Mouse (Mus musculus) E14TG2a.4 (cell line): ENCODE measurements at regions not wholly inside any gene's neighbourhood (a gene's known extent, or its start where the extent isn't known, plus 50 kb on each side); places are given as distances from the start of the nearest gene placed in this dataset.
"Not testable (repeated sequence)": the region's sequence is repeated elsewhere in the genome, so short reads cannot be mapped to it uniquely, and the experiment has no call there.

ENCODE experiments used
- H3K27me3 ChIP-seq: 2 replicates; pipeline ENCODE4 v1.6.1; 2014; ENCODE audit warnings: low read length, control low read depth; ENCODE audit not compliant: insufficient read depth
- H3K36me3 ChIP-seq: 2 replicates; pipeline ENCODE4 v1.6.1; 2014; ENCODE audit warnings: low read length, control low read depth; ENCODE audit not compliant: insufficient read depth
- H3K4me1 ChIP-seq: replicated peaks from 2 replicates; pipeline ENCODE4 v1.6.1; 2014; ENCODE audit warnings: low read depth, low read length, control low read depth
- H3K4me3 ChIP-seq: replicated peaks from 2 replicates; pipeline ENCODE4 v1.5.1; 2014; ENCODE audit warnings: mild to moderate bottlenecking, low read length
- H3K9me3 ChIP-seq: 2 replicates; pipeline ENCODE4 v1.6.1; 2014; ENCODE audit warnings: low read length, control low read depth
- CTCF ChIP-seq: conservative IDR thresholded peaks from 2 replicates; pipeline ENCODE4 v1.5.1; 2014; ENCODE audit warnings: low read length
- NANOG ChIP-seq: IDR thresholded peaks from 2 replicates; pipeline ENCODE4 v1.6.1; 2014; ENCODE audit warnings: borderline replicate concordance, low read length, mixed read lengths
- POU5F1 ChIP-seq: IDR thresholded peaks from 2 replicates; pipeline ENCODE4 v1.6.1; 2014; ENCODE audit warnings: low read length, borderline replicate concordance

DNA sequence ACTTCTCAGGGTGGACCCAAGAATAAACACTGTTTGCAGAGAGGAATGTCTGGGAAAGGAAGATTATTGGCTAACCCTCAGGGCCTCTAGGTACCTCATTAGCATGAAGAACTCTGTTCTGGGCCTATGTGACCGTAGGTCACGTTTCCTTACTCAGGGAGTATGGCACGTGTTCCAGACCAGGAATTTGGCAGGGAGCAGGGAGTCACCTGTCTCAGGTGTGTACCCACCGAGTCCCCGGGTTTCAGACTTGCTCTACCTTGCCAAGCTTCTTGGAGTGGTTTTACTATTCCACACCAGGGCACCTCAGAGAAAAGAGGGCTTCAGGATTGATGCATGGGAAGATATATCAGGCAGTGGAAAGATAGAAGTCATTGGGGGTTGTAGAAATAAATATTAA lies 169.6 kb upstream of the Peli2 start:
- Histone ChIP-seq H3K9me3 (peaks cover 24% of the 10 kb centered on the region), H3K4me3 (no peak overlapping the region), H3K27me3 (no peaks in the 10 kb centered on the region), H3K36me3 (no peaks in the 10 kb centered on the region), H3K4me1 (no peaks in the 10 kb centered on the region)
- TF ChIP-seq CTCF: no peak
- no peak for TF ChIP-seq NANOG
- no peak for TF ChIP-seq POU5F1

DNA sequence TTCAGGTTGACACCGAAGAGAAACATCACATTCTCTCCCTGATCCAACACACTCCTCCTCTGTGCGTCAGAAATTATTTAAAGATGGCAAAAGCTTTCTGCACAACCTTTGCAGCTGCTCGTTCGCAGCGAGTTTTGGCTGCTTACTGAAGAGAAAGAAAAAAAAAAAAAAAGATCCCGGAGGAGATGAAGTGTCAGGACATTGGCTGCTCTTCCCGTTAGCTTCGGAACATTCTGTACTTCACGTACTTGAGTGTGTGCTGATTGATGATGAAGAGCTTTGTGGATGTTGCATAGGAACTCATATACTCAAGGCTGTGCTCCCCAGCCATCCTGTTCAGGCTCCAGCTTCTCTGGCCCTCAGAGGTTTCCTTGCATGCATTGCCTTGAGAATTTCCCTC lies 162.5 kb upstream of the Peli2 start:
- TF ChIP-seq CTCF (no peak), NANOG (no peak), POU5F1 (no peak)
- Histone ChIP-seq H3K36me3 (no peaks in the 10 kb centered on the region), H3K4me3 (no peak overlapping the region), H3K4me1 (no peaks in the 10 kb centered on the region), H3K9me3 (peaks cover 14% of the 10 kb centered on the region; the same call in 1 of the 2 replicates), H3K27me3 (no peaks in the 10 kb centered on the region)

DNA sequence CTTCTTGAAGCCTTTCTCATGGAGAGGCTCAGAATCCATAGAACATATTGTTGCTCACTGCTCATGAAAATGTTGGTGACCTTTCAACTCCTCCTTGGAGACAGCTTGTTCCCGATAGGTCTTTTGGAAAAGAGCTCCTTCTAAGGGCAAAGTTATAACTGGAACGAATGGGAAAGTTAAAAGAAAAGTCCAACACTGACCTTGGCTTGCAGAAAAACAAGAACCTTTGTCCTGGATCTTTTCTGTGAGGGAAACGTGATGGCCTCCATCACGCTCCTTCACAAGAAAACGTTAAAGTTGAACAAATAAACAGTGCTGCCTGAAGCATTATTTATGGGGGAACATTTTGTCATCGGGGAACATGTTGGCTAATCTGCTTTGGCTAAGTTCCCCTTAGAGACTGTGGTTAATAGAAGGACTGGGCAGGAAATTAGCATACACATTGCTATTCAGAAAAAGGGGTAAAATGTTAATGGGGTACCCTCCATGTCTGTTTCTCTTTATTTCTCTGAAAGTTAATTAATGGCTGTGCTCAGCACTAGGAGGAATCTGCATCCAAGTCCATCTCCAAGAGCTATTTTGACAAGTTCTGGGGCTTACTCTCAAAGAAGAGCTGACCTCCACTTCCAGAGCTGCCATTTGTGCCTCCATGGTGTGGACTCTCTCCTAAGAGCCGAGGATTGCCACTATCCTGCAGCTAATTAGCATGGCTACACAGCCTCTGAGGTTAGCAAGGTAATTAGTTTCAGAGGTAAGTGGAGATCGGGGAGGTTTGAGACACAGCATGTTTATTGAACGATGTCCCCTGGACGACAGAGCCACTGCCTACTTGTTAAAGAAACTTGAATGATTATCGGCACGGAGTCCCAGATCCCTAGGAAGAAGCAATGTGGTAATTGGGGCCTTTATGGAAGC lies 161.0 kb upstream of the Peli2 start:
- Histone ChIP-seq H3K36me3 (no peaks in the 10 kb centered on the region), H3K4me1 (no peaks in the 10 kb centered on the region), H3K4me3 (no peak overlapping the region), H3K9me3 (peaks cover 14% of the 10 kb centered on the region; the same call in 1 of the 2 replicates), H3K27me3 (no peaks in the 10 kb centered on the region)
- no peak for TF ChIP-seq CTCF
- no peak for TF ChIP-seq POU5F1
- no peak for TF ChIP-seq NANOG

DNA sequence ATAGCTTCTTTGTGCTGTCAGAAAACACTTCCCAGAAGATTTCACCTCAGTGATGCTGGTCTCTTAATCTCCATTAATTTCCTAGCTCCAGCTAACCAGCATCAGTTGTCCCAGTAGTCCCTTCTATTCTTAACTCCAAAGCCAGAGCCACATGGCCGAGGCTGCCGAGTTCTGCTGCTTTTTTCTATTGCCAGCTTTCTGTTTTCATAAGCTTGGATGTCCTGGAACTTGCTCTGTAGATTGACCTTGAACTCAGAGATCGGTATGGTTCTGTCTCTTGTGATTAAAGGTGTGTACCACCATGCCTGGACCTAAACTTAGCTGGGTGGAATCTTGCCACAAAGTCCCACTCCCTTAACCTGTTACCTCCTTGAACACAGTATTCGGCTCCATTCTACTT lies 155.8 kb upstream of the Peli2 start:
- not testable (repeated sequence) for H3K4me1 ChIP-seq

DNA sequence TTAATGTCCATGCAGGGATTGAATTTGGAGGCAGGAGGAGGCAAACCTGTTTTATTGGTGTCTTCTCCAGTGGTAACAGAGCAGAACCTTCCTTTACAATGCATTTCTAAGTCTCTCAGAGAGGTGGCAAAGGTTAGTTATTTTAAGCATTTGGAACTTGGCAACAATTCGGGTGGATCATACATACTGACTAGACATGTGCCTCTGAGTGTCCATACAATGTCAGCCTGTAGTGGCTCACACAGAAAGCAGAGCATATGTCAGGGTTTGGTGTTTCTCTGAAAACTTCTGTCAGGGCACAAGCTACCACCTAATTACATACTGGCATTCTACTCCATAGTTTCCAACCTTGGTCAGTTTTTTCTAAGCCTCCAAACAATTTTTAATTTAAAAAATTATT lies 150.8 kb upstream of the Peli2 start:
- TF ChIP-seq POU5F1: no peak
- TF ChIP-seq CTCF: no peak
- TF ChIP-seq NANOG: no peak
- H3K9me3 ChIP-seq: peaks cover 15% of the 10 kb centered on the region
- no peaks in the 10 kb centered on the region for H3K27me3 ChIP-seq
- no peaks in the 10 kb centered on the region for H3K4me1 ChIP-seq
- no peak overlapping the region for H3K4me3 ChIP-seq
- no peaks in the 10 kb centered on the region for H3K36me3 ChIP-seq

More for the DNA sequence above, 155.8 kb upstream of the Peli2 start:
- H3K9me3 ChIP-seq, H3K4me3 ChIP-seq, H3K27me3 ChIP-seq, H3K36me3 ChIP-seq: not testable (repeated sequence)

DNA sequence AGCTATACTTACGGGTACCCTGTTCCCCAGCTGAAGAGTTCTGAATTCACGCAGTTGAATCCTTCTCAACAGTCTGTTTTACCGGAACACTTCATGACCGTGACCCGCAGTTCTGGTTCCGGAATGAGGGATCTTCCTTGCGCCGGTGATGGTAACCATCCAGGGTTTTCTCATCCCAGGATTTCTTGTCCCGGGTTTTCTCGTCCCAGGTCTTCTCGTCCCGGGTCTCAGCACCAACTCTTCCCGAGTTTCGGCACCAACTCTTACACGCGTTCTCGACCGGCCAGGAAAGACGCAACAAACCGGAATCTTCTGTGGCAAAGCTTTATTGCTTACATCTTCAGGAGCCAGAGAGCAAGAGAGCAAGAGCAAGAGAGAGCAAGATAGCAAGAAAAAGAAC lies 147.5 kb upstream of the Peli2 start:
- H3K4me1 ChIP-seq, H3K4me3 ChIP-seq, H3K27me3 ChIP-seq, H3K36me3 ChIP-seq: not testable (repeated sequence)
- H3K9me3 ChIP-seq: peaks cover 15% of the 10 kb centered on the region

DNA sequence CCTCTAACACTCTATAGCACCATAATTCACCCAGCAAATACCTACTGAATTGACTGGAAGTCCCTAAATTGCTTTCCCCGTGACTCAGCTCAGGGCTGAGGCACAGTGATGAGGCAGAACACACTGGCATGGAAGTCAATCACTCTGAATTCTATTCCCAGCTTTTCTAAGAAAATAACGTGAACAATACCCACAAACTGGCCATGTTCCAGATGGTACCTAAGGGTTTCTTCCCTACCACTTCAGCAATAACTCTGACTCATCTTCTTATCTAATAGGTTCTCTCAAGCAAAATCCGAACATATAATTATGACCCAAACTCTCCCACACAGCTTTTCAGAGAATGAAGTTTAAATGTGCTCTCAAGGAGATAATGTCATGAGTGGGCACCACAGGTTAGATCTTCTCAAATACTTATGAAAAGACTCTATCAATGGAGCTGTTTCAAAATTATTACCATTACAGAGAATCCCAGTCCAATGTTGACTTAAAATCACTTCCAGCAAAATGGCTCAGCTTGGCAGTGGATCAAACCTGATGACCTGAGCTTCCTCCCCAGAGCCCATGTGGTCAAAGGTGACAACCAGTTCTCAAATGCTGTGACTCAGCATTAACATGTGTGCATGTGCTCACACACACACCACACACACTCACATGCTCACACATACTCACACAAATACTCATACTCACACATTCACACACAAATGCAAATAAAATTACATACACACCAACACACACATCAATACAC lies 137.5 kb upstream of the Peli2 start:
- no peaks in the 10 kb centered on the region for H3K27me3 ChIP-seq

DNA sequence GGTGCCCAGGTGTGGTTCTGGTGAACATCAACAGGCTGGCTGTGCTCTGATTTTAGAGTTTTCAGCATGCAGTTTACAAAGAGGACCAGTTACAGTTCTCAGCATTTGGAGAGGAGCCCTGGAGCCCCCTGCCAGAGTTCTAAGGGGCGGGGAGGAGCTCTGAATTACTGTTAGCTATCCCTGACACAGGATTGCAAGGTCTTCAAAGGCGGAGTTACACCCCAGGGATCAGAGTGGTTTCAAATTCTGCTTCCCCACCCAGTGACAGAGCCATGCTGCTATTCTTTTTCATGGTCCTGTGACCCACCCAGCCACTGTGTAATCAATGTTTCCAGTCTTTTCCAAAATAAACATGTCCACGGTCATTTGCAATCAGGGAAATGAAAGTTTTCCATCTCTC lies 134.1 kb upstream of the Peli2 start:
- Histone ChIP-seq H3K4me3 (no peak overlapping the region), H3K27me3 (no peaks in the 10 kb centered on the region), H3K9me3 (peaks cover 4% of the 10 kb centered on the region), H3K36me3 (no peaks in the 10 kb centered on the region), H3K4me1 (peaks cover 12% of the 10 kb centered on the region)
- TF ChIP-seq POU5F1 (no peak), NANOG (no peak), CTCF (no peak)

More for the DNA sequence above, 137.5 kb upstream of the Peli2 start:
- Histone ChIP-seq H3K9me3 (peaks cover 13% of the 10 kb centered on the region), H3K4me3 (no peak overlapping the region), H3K4me1 (peaks cover 12% of the 10 kb centered on the region), H3K36me3 (no peaks in the 10 kb centered on the region)
- TF ChIP-seq NANOG (no peak), CTCF (no peak), POU5F1 (no peak)
